Mouse (Mus musculus) stomach, embryonic 16.5 days (tissue): ENCODE results near the gene Rpe. TPM values are rescaled to one million over a fixed set of nuclear protein-coding genes. Genes with fewer than 3 reads are reported as not detected.

ENCODE experiments used
- ATAC-seq: fragments of 200-750 bp; cut with Nextera tagmentation; 2 replicates; pipeline ENCODE4 v1.8.0; 2017; ENCODE audit warnings: moderate number of reproducible peaks, moderate TSS enrichment; ENCODE audit not compliant: insufficient read depth, low FRiP score
- H3K27ac ChIP-seq: fragments of 300-500 bp; sonication (generic); 2 replicates; pipeline ENCODE4 v1.5.1; 2014; ENCODE audit warnings: low read length
- H3K27me3 ChIP-seq: fragments of 300-500 bp; sonication (generic); 2 replicates; pipeline ENCODE4 v1.6.1; 2014; ENCODE audit warnings: low read length, control low read depth, mixed read lengths; ENCODE audit not compliant: control insufficient read depth, insufficient read depth
- H3K36me3 ChIP-seq: fragments of 300-500 bp; sonication (generic); 2 replicates; pipeline ENCODE4 v1.6.1; 2014; ENCODE audit warnings: low read length; ENCODE audit not compliant: control insufficient read depth, insufficient read depth
- H3K4me1 ChIP-seq: fragments of 300-500 bp; sonication (generic); 2 replicates; pipeline ENCODE4 v1.6.1; 2014; ENCODE audit warnings: low read length, control low read depth, mixed read lengths; ENCODE audit not compliant: control insufficient read depth, insufficient read depth
- H3K4me2 ChIP-seq: fragments of 300-500 bp; sonication (generic); 2 replicates; pipeline ENCODE4 v1.6.1; 2014; ENCODE audit warnings: low read depth, low read length, mixed read lengths
- H3K4me3 ChIP-seq: fragments of 300-500 bp; sonication (generic); replicated peaks from 2 replicates; pipeline ENCODE4 v1.5.1; 2014; ENCODE audit warnings: mild to moderate bottlenecking, low read length
- H3K9ac ChIP-seq: fragments of 300-500 bp; sonication (generic); 2 replicates; pipeline ENCODE4 v1.6.1; 2014; ENCODE audit warnings: low read length
- H3K9me3 ChIP-seq: fragments of 300-500 bp; sonication (generic); replicated peaks from 2 replicates; pipeline ENCODE4 v1.6.1; 2016; ENCODE audit warnings: low read length, control low read depth; ENCODE audit not compliant: control insufficient read depth
- whole genome bisulfite sequencing: fragments of 180-500 bp; shearing (Covaris S2); extraction: QIAGEN DNeasy Blood & Tissue Kit; methylation state at CpG from one replicate; pipeline ENCODE4 v1.1.7; 2014; 5-methylcytosine and 5-hydroxymethylcytosine counted together
- polyA plus RNA-seq: library from polyadenylated mRNA; unstranded; fragments of >200 nt; fragmentation: Nextera tagmentation; extraction: Ambion mirVana; gene quantifications from 2 replicates; pipeline ENCODE4 v1.2.1, GENCODE M21; 2015

Rpe gene
- polyA plus RNA-seq, 1 experiment from 2014 or later, result 60.0 TPM

DNA sequence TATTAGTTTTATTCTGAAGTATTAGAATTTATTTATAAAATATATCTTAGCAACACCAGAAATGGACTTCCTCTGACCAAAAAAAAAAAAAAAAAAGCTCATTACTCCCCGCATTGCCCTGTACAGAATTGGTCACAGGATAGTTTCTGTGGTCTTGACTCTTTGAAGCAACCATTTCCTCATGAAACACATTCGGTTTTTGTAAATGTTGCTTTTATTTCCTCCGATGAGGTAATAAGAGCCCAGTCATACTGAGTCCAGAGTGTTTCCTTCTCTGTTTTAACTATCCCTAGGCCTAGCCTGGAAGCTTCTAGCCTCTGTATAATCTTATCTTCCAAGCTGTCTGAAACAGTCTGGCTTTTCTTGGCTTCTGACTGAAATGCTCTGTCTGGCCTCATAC, 12.2 kb downstream of the Rpe start:
- H3K4me1 ChIP-seq, result no peaks in the 10 kb centered on the region
- H3K4me2 ChIP-seq, result no peak overlapping the region
- no peak for ATAC-seq
- no peak overlapping the region for H3K27ac ChIP-seq
- H3K36me3 ChIP-seq, result peaks cover 5% of the 10 kb centered on the region; the same call in 1 of the 2 replicates
- H3K4me3 ChIP-seq, result no peak overlapping the region
- 91% methylated on average over 3 of the region's 3 CpGs for WGBS
- no peaks in the 10 kb centered on the region for H3K9me3 ChIP-seq
- no peak overlapping the region for H3K9ac ChIP-seq
- H3K27me3 ChIP-seq, result no peaks in the 10 kb centered on the region

DNA sequence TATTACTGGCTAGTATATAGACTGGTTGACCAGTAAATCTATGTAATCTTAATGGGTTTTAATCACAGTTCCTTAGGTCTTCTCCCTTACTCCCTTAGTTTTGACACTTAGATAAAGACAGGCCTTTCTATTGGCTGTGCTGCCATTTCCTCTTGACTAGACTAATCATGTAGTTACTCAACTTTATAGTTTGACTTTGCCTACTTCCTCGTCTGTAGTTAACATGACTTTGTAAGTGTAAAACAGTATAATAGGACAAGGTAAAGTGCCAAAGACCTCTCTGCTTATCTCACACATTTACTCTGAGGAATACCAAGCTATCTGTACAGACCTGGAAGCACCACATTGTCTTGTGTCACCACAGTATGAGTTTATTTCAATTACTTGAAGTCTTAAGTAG, 29.9 kb downstream of the Rpe start:
- Histone ChIP-seq H3K27ac (no peak overlapping the region), H3K36me3 (peaks cover 7% of the 10 kb centered on the region; the same call in 1 of the 2 replicates), H3K9ac (no peak overlapping the region), H3K4me2 (no peak overlapping the region), H3K4me3 (no peak overlapping the region), H3K27me3 (no peaks in the 10 kb centered on the region), H3K4me1 (no peaks in the 10 kb centered on the region), H3K9me3 (no peaks in the 10 kb centered on the region)
- no peak for ATAC-seq
- WGBS, result 63% methylated on average over 1 of the region's 1 CpGs

DNA sequence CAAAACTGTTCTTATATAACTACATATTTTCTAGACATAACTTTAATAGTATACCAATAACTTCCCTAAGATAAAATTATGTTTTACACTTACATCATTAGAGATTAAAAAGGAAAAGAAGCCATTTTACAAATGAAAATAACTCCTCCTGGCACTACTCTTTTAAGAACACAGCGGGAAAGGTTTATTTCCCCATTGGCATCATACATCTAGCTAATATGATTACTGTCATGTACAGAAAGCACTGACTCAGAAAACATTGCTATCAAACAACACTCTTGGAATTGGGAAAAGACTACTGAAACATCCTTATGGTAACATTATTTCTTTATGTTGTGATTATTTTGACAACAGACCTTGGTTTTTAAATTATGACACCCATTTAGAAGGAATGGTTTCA, 68.1 kb downstream of the Rpe start:
- no peaks in the 10 kb centered on the region for H3K27me3 ChIP-seq
- WGBS, result 98% methylated on average over 1 of the region's 1 CpGs
- H3K4me1 ChIP-seq, result no peaks in the 10 kb centered on the region
- no peaks in the 10 kb centered on the region for H3K9me3 ChIP-seq
- no peak overlapping the region for H3K27ac ChIP-seq
- no peak for ATAC-seq
- H3K4me3 ChIP-seq, result no peak overlapping the region
- peaks cover 4% of the 10 kb centered on the region; the same call in 1 of the 2 replicates for H3K36me3 ChIP-seq
- no peak overlapping the region for H3K4me2 ChIP-seq
- no peak overlapping the region for H3K9ac ChIP-seq

Other genes starting within 250 kb of the Rpe start
- gene Unc80, start 232.5 kb upstream of the Rpe start, polyA plus RNA-seq, result 0.40 and 0.56 TPM in 2 replicates
- gene Kansl1l, start 116.7 kb downstream of the Rpe start, polyA plus RNA-seq, result 10.0 and 11.0 TPM in 2 replicates
- gene Acadl, start 162.4 kb downstream of the Rpe start, polyA plus RNA-seq, result 188 and 195 TPM in 2 replicates
- 20.9 and 498 TPM in 2 replicates for gene Myl1, start 244.6 kb downstream of the Rpe start, polyA plus RNA-seq